Mouse (Mus musculus): ENCODE results near the gene Pde4b. TPM values are rescaled to one million over a fixed set of nuclear protein-coding genes. Genes with fewer than 3 reads are reported as not detected.

The Pde4b gene
- polyA plus RNA-seq, 1 experiment from 2014 or later, result 14.6 TPM

GRCm38 (mm10) chr4:102520669-102521261, 433.4 kb downstream of the Pde4b start:
- Histone ChIP-seq H3K36me3 (ENCODE audit: control insufficient read depth, insufficient read depth, low read length) (no peaks in the 10 kb centered on the region), H3K9me3 (ENCODE audit: control insufficient read depth, low read length) (no peaks in the 10 kb centered on the region), H3K27me3 (replicated peaks; ENCODE audit: control insufficient read depth, insufficient read depth, low read length) (no peaks in the 10 kb centered on the region), H3K9ac (ENCODE audit: low read length) (no peak overlapping the region), H3K27ac (ENCODE audit: low read depth) (no peak overlapping the region), H3K4me2 (ENCODE audit: low read length) (no peak overlapping the region), H3K4me1 (replicated peaks; ENCODE audit: control insufficient read depth, insufficient read depth, low read length) (no peaks in the 10 kb centered on the region), H3K4me3 (ENCODE audit: low read depth, low read length) (no peak overlapping the region)
- DNase-seq (ENCODE audit: low spot score) (no peak), ATAC-seq (replicated peaks; ENCODE audit: low FRiP score, low TSS enrichment, low read depth) (no peak)
- WGBS, result 59% methylated on average over 8 of the region's 8 CpGs

- no peak overlapping the region for H3K27ac ChIP-seq (ENCODE audit: low read depth)
- 77% methylated on average over 6 of the region's 6 CpGs for WGBS
- no peak overlapping the region for H3K9ac ChIP-seq (ENCODE audit: low read length)
- H3K9me3 ChIP-seq (ENCODE audit: control insufficient read depth, low read length), result no peaks in the 10 kb centered on the region
- H3K4me3 ChIP-seq (ENCODE audit: low read depth, low read length), result no peak overlapping the region
- H3K27me3 ChIP-seq (replicated peaks; ENCODE audit: control insufficient read depth, insufficient read depth, low read length), result no peaks in the 10 kb centered on the region
- no peaks in the 10 kb centered on the region for H3K36me3 ChIP-seq (ENCODE audit: control insufficient read depth, insufficient read depth, low read length)
- no peaks in the 10 kb centered on the region for H3K4me1 ChIP-seq (replicated peaks; ENCODE audit: control insufficient read depth, insufficient read depth, low read length)
- H3K4me2 ChIP-seq (ENCODE audit: low read length), result no peak overlapping the region
- DNase-seq (ENCODE audit: low spot score), result no peak
- no peak for ATAC-seq (replicated peaks; ENCODE audit: low FRiP score, low TSS enrichment, low read depth)
Observed at GRCm38 (mm10) chr4:102521434-102521833, 434.1 kb downstream of the Pde4b start.

GRCm38 (mm10) chr4:102527361-102527760, 440.0 kb downstream of the Pde4b start:
- no peak overlapping the region for H3K27ac ChIP-seq (ENCODE audit: low read depth)
- DNase-seq (ENCODE audit: low spot score), result no peak
- no peak overlapping the region for H3K4me2 ChIP-seq (ENCODE audit: low read length)
- H3K4me1 ChIP-seq (replicated peaks; ENCODE audit: control insufficient read depth, insufficient read depth, low read length), result peaks cover 10% of the 10 kb centered on the region
- H3K4me3 ChIP-seq (ENCODE audit: low read depth, low read length), result no peak overlapping the region
- H3K9ac ChIP-seq (ENCODE audit: low read length), result no peak overlapping the region
- WGBS, result 28% methylated on average over 7 of the region's 7 CpGs
- no peaks in the 10 kb centered on the region for H3K9me3 ChIP-seq (ENCODE audit: control insufficient read depth, low read length)
- H3K27me3 ChIP-seq (replicated peaks; ENCODE audit: control insufficient read depth, insufficient read depth, low read length), result no peaks in the 10 kb centered on the region
- no peak for ATAC-seq (replicated peaks; ENCODE audit: low FRiP score, low TSS enrichment, low read depth)
- H3K36me3 ChIP-seq (ENCODE audit: control insufficient read depth, insufficient read depth, low read length), result no peaks in the 10 kb centered on the region

- H3K27me3 ChIP-seq (replicated peaks; ENCODE audit: control insufficient read depth, insufficient read depth, low read length), result no peaks in the 10 kb centered on the region
- H3K9ac ChIP-seq (ENCODE audit: low read length), result no peak overlapping the region
- peaks cover 10% of the 10 kb centered on the region for H3K4me1 ChIP-seq (replicated peaks; ENCODE audit: control insufficient read depth, insufficient read depth, low read length)
- no peak overlapping the region for H3K27ac ChIP-seq (ENCODE audit: low read depth)
- WGBS, result 93% methylated on average over 4 of the region's 4 CpGs
- ATAC-seq (replicated peaks; ENCODE audit: low FRiP score, low TSS enrichment, low read depth), result no peak
- H3K9me3 ChIP-seq (ENCODE audit: control insufficient read depth, low read length), result no peaks in the 10 kb centered on the region
- no peak overlapping the region for H3K4me3 ChIP-seq (ENCODE audit: low read depth, low read length)
- no peaks in the 10 kb centered on the region for H3K36me3 ChIP-seq (ENCODE audit: control insufficient read depth, insufficient read depth, low read length)
- DNase-seq (ENCODE audit: low spot score), result no peak
- no peak overlapping the region for H3K4me2 ChIP-seq (ENCODE audit: low read length)
Observed at GRCm38 (mm10) chr4:102530797-102531196, 443.5 kb downstream of the Pde4b start.

GRCm38 (mm10) chr4:102531729-102532128, 444.4 kb downstream of the Pde4b start:
- Histone ChIP-seq H3K4me3 (ENCODE audit: low read depth, low read length) (no peak overlapping the region), H3K4me2 (ENCODE audit: low read length) (no peak overlapping the region), H3K27ac (ENCODE audit: low read depth) (no peak overlapping the region), H3K4me1 (replicated peaks; ENCODE audit: control insufficient read depth, insufficient read depth, low read length) (peaks cover 10% of the 10 kb centered on the region), H3K36me3 (ENCODE audit: control insufficient read depth, insufficient read depth, low read length) (no peaks in the 10 kb centered on the region), H3K9me3 (ENCODE audit: control insufficient read depth, low read length) (no peaks in the 10 kb centered on the region), H3K9ac (ENCODE audit: low read length) (no peak overlapping the region), H3K27me3 (replicated peaks; ENCODE audit: control insufficient read depth, insufficient read depth, low read length) (no peaks in the 10 kb centered on the region)
- DNase-seq (ENCODE audit: low spot score), result no peak
- no peak for ATAC-seq (replicated peaks; ENCODE audit: low FRiP score, low TSS enrichment, low read depth)
- 57% methylated on average over 4 of the region's 4 CpGs for WGBS

GRCm38 (mm10) chr4:102533183-102534048, 446.1 kb downstream of the Pde4b start:
- no peak overlapping the region for H3K27ac ChIP-seq (ENCODE audit: low read depth)
- 0 out of 2 replicates have a peak, but pooled peaks cover 3% of the 10 kb centered on the region for H3K4me1 ChIP-seq (replicated peaks; ENCODE audit: control insufficient read depth, insufficient read depth, low read length)
- H3K9me3 ChIP-seq (ENCODE audit: control insufficient read depth, low read length), result no peaks in the 10 kb centered on the region
- no peak overlapping the region for H3K4me3 ChIP-seq (ENCODE audit: low read depth, low read length)
- ATAC-seq (replicated peaks; ENCODE audit: low FRiP score, low TSS enrichment, low read depth) (no peak), DNase-seq (ENCODE audit: low spot score) (no peak)
- no peaks in the 10 kb centered on the region for H3K27me3 ChIP-seq (replicated peaks; ENCODE audit: control insufficient read depth, insufficient read depth, low read length)
- no peak overlapping the region for H3K4me2 ChIP-seq (ENCODE audit: low read length)
- no peaks in the 10 kb centered on the region for H3K36me3 ChIP-seq (ENCODE audit: control insufficient read depth, insufficient read depth, low read length)
- no peak overlapping the region for H3K9ac ChIP-seq (ENCODE audit: low read length)
- 67% methylated on average over 8 of the region's 8 CpGs for WGBS

- no peak overlapping the region for H3K4me3 ChIP-seq (ENCODE audit: low read depth, low read length)
- 76% methylated on average over 5 of the region's 5 CpGs for WGBS
- H3K27me3 ChIP-seq (replicated peaks; ENCODE audit: control insufficient read depth, insufficient read depth, low read length), result no peaks in the 10 kb centered on the region
- no peaks in the 10 kb centered on the region for H3K36me3 ChIP-seq (ENCODE audit: control insufficient read depth, insufficient read depth, low read length)
- H3K4me2 ChIP-seq (ENCODE audit: low read length), result no peak overlapping the region
- ATAC-seq (replicated peaks; ENCODE audit: low FRiP score, low TSS enrichment, low read depth) (no peak), DNase-seq (ENCODE audit: low spot score) (no peak)
- H3K9ac ChIP-seq (ENCODE audit: low read length), result no peak overlapping the region
- H3K9me3 ChIP-seq (ENCODE audit: control insufficient read depth, low read length), result no peaks in the 10 kb centered on the region
- H3K27ac ChIP-seq (ENCODE audit: low read depth), result no peak overlapping the region
- no peaks in the 10 kb centered on the region for H3K4me1 ChIP-seq (replicated peaks; ENCODE audit: control insufficient read depth, insufficient read depth, low read length)
Observed at GRCm38 (mm10) chr4:102534049-102534730, 446.8 kb downstream of the Pde4b start.

GRCm38 (mm10) chr4:102535886-102536285, 448.5 kb downstream of the Pde4b start:
- WGBS, result 67% methylated on average over 3 of the region's 3 CpGs

More at GRCm38 (mm10) chr4:102535886-102536285, 448.5 kb downstream of the Pde4b start:
- DNase-seq (ENCODE audit: low spot score) (peak; percentile 32), ATAC-seq (replicated peaks; ENCODE audit: low FRiP score, low TSS enrichment, low read depth) (no peak)
- no peaks in the 10 kb centered on the region for H3K27me3 ChIP-seq (replicated peaks; ENCODE audit: control insufficient read depth, insufficient read depth, low read length)
- H3K9ac ChIP-seq (ENCODE audit: low read length), result no peak overlapping the region
- H3K27ac ChIP-seq (ENCODE audit: low read depth), result no peak overlapping the region
- no peak overlapping the region for H3K4me2 ChIP-seq (ENCODE audit: low read length)
- no peaks in the 10 kb centered on the region for H3K36me3 ChIP-seq (ENCODE audit: control insufficient read depth, insufficient read depth, low read length)
- no peaks in the 10 kb centered on the region for H3K9me3 ChIP-seq (ENCODE audit: control insufficient read depth, low read length)
- no peak overlapping the region for H3K4me3 ChIP-seq (ENCODE audit: low read depth, low read length)
- H3K4me1 ChIP-seq (replicated peaks; ENCODE audit: control insufficient read depth, insufficient read depth, low read length), result no peaks in the 10 kb centered on the region

Data from intestine, embryonic 14.5 days (tissue).